Mouse (Mus musculus) urinary bladder, postnatal 36 days (tissue): ENCODE measurements around the gene Ccl7.

Experiments
- DNase-seq, 2 experiments: peaks; one replicate each; pipeline ENCODE4 v3.0.0; 2022; ENCODE audit warnings: low spot score in 2 of 2, mixed read lengths in 1 of 2

Gene Ccl7

GRCm38 (mm10) chr11:82034446-82034845 lies 11.1 kb upstream of the Ccl7 start:
- no peak for DNase-seq

- DNase-seq: peak; percentile 42 to 79
Measured at GRCm38 (mm10) chr11:82035356-82035755, 10.2 kb upstream of the Ccl7 start, which contains the start of gene Ccl2. Gene Ccl2, plus strand, starts transcription at chr11:82035571.

GRCm38 (mm10) chr11:82035857-82036256 lies 9.7 kb upstream of the Ccl7 start:
- no peak for DNase-seq

GRCm38 (mm10) chr11:82038535-82038934 lies 7.0 kb upstream of the Ccl7 start, which contains the start of gene Gm17268:
Gene Gm17268, minus strand, starts transcription at chr11:82038562.
- DNase-seq: no peak

GRCm38 (mm10) chr11:82039132-82039660 lies 6.3 kb upstream of the Ccl7 start:
- peak in 1 of 2 experiments; percentile 36 for DNase-seq

GRCm38 (mm10) chr11:82041671-82042080 lies 3.8 kb upstream of the Ccl7 start:
- DNase-seq: no peak

- peak; percentile 30 to 56 for DNase-seq
Measured at GRCm38 (mm10) chr11:82047746-82048415, 2.4 kb downstream of the Ccl7 start.

GRCm38 (mm10) chr11:82053849-82054248 lies 8.3 kb downstream of the Ccl7 start:
- DNase-seq: no peak

GRCm38 (mm10) chr11:82057646-82058045 lies 12.1 kb downstream of the Ccl7 start, which contains the start of gene Ccl11:
Gene Ccl11, plus strand, starts transcription at chr11:82057823.
- DNase-seq: no peak

GRCm38 (mm10) chr11:82062226-82062625 lies 16.7 kb downstream of the Ccl7 start:
- DNase-seq: no peak

GRCm38 (mm10) chr11:82063454-82063853 lies 17.9 kb downstream of the Ccl7 start:
- DNase-seq: no peak

GRCm38 (mm10) chr11:82066953-82067571 lies 21.6 kb downstream of the Ccl7 start:
- no peak for DNase-seq

GRCm38 (mm10) chr11:82071076-82071475 lies 25.6 kb downstream of the Ccl7 start:
- no peak for DNase-seq

GRCm38 (mm10) chr11:82072374-82072773 lies 26.9 kb downstream of the Ccl7 start:
- DNase-seq: no peak

- no peak for DNase-seq
Measured at GRCm38 (mm10) chr11:82072984-82073383, 27.5 kb downstream of the Ccl7 start.

- DNase-seq: no peak
Measured at GRCm38 (mm10) chr11:82073686-82074085, 28.2 kb downstream of the Ccl7 start.

GRCm38 (mm10) chr11:82077031-82077430 lies 31.5 kb downstream of the Ccl7 start:
- no peak for DNase-seq

- DNase-seq: no peak
Measured at GRCm38 (mm10) chr11:82078136-82078730, 32.7 kb downstream of the Ccl7 start.

- DNase-seq: no peak
Measured at GRCm38 (mm10) chr11:82080865-82081264, 35.4 kb downstream of the Ccl7 start.

- no peak for DNase-seq
Measured at GRCm38 (mm10) chr11:82084360-82084759, 38.8 kb downstream of the Ccl7 start.
